Mouse (Mus musculus) spleen, adult 2 months (tissue): Measurements from ENCODE around the gene Slc35b3. TPM values are rescaled to one million over a fixed set of nuclear protein-coding genes. Genes with fewer than 3 reads are reported as not detected.

Experiments used
- DNase-seq, 2 experiments: peaks; one replicate each; pipeline versions ENCODE4 v3.0.0 to v3.0.0-alpha.2; 2012 to 2021; ENCODE audit warnings: low spot score in 2 of 2, low read depth in 1 of 2
- H3K27ac ChIP-seq: fragments of 200-500 bp; 2 replicates; pipeline ENCODE4 v1.5.1; 2012; ENCODE audit warnings: low read length, inconsistent platforms; ENCODE audit not compliant: insufficient read depth
- H3K27me3 ChIP-seq: fragments of 200-500 bp; 2 replicates; pipeline ENCODE4 v1.6.1; 2012; ENCODE audit warnings: mild to moderate bottlenecking, moderate library complexity, low read length, inconsistent platforms; ENCODE audit not compliant: control insufficient read depth, insufficient read depth
- H3K36me3 ChIP-seq: fragments of 200-500 bp; 2 replicates; pipeline ENCODE4 v1.6.1; 2012; ENCODE audit warnings: mild to moderate bottlenecking, low read length, inconsistent platforms; ENCODE audit not compliant: control insufficient read depth, insufficient read depth
- H3K4me1 ChIP-seq: fragments of 200-500 bp; 2 replicates; pipeline ENCODE4 v1.6.1; 2011; ENCODE audit warnings: inconsistent platforms; ENCODE audit not compliant: control insufficient read depth, insufficient read depth, insufficient read length
- H3K4me3 ChIP-seq: fragments of 200-500 bp; 2 replicates; pipeline ENCODE4 v1.5.1; 2011; ENCODE audit warnings: mild to moderate bottlenecking, inconsistent platforms; ENCODE audit not compliant: insufficient read depth, insufficient read length; ENCODE audit errors: extremely low read depth
- CTCF ChIP-seq: fragments of 200-500 bp; IDR thresholded peaks from 2 replicates; pipeline ENCODE4 v1.5.1; 2011; ENCODE audit warnings: mild to moderate bottlenecking, inconsistent platforms; ENCODE audit not compliant: insufficient read depth, insufficient read length, insufficient replicate concordance; ENCODE audit errors: extremely low read depth
- POLR2A ChIP-seq: fragments of 200-500 bp; IDR thresholded peaks from 2 replicates; pipeline ENCODE4 v1.6.1; 2011; ENCODE audit warnings: low read depth, low read length, inconsistent platforms
- WGBS: fragments of 180-500 bp; shearing (Covaris S2); methylation state at CpG from one replicate; pipeline ENCODE4 v1.1.7; 2018; 5-methylcytosine and 5-hydroxymethylcytosine counted together
- polyA plus RNA-seq: library from polyadenylated mRNA; depleted of rRNA; stranded (reverse); fragments of >200 nt; gene quantifications from 2 replicates; pipeline ENCODE4 v1.2.3, GENCODE M21; 2012

Gene Slc35b3
- polyA plus RNA-seq, 1 experiment, result 13.3 TPM

DNA sequence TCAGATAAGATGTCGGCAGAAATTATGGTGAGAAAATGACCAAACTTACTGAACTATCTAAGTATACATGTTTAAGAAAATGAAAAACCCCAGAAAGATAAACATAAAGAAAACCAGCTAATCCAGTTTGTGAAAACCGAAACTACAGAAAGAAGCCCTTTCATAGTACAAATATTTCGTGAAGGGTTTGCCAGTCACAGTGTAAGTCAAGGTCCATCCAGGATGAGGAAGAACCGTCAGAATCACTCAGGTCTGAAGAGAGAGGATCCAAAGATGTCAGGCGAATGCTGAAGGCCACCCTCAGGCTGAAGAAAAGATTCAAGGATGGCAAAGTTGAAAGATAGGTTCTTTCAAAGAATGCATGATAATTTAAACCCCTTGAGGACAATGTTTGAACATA lies 23.1 kb upstream of the Slc35b3 start:
- WGBS, result 82% methylated on average over 5 of the region's 5 CpGs
- H3K4me3 ChIP-seq, result no peak overlapping the region
- no peak overlapping the region for H3K27ac ChIP-seq
- TF ChIP-seq POLR2A, result no peak
- TF ChIP-seq CTCF, result no peak
- no peaks in the 10 kb centered on the region for H3K27me3 ChIP-seq
- DNase-seq, result no peak
- H3K4me1 ChIP-seq, result no peaks in the 10 kb centered on the region
- H3K36me3 ChIP-seq, result no peaks in the 10 kb centered on the region

GRCm38 (mm10) chr13:38980900-38981299 lies 20.2 kb upstream of the Slc35b3 start:
- no peak for DNase-seq
- Histone ChIP-seq H3K4me3 (no peak overlapping the region), H3K4me1 (no peaks in the 10 kb centered on the region), H3K36me3 (no peaks in the 10 kb centered on the region), H3K27ac (no peak overlapping the region), H3K27me3 (no peaks in the 10 kb centered on the region)
- TF ChIP-seq CTCF (no peak), POLR2A (no peak)
- WGBS, result 81% methylated on average over 3 of the region's 3 CpGs

- Histone ChIP-seq H3K4me1 (no peaks in the 10 kb centered on the region), H3K27me3 (no peaks in the 10 kb centered on the region), H3K36me3 (no peaks in the 10 kb centered on the region), H3K27ac (no peak overlapping the region), H3K4me3 (no peak overlapping the region)
- DNase-seq, result no peak
- 86% methylated on average over 6 of the region's 6 CpGs for WGBS
- TF ChIP-seq CTCF, result no peak
- no peak for TF ChIP-seq POLR2A
Observed at GRCm38 (mm10) chr13:38976978-38977377, 16.3 kb upstream of the Slc35b3 start.

GRCm38 (mm10) chr13:38975853-38976252 lies 15.2 kb upstream of the Slc35b3 start:
- WGBS, result 98% methylated on average over 5 of the region's 5 CpGs
- Histone ChIP-seq H3K4me3 (no peak overlapping the region), H3K27ac (no peak overlapping the region), H3K36me3 (no peaks in the 10 kb centered on the region), H3K27me3 (no peaks in the 10 kb centered on the region), H3K4me1 (no peaks in the 10 kb centered on the region)
- TF ChIP-seq CTCF, result no peak
- TF ChIP-seq POLR2A, result no peak
- DNase-seq, result no peak

- H3K36me3 ChIP-seq, result no peaks in the 10 kb centered on the region
- 18% methylated on average over 6 of the region's 6 CpGs for WGBS
Observed at GRCm38 (mm10) chr13:38972602-38973001, 11.9 kb upstream of the Slc35b3 start.

GRCm38 (mm10) chr13:38971047-38971446 lies 10.4 kb upstream of the Slc35b3 start:
- TF ChIP-seq POLR2A (no peak), CTCF (no peak)
- Histone ChIP-seq H3K36me3 (no peaks in the 10 kb centered on the region), H3K4me3 (no peak overlapping the region), H3K4me1 (no peaks in the 10 kb centered on the region), H3K27ac (no peak overlapping the region), H3K27me3 (no peaks in the 10 kb centered on the region)
- WGBS, result 72% methylated on average over 4 of the region's 4 CpGs
- no peak for DNase-seq

More at GRCm38 (mm10) chr13:38972602-38973001, 11.9 kb upstream of the Slc35b3 start:
- no peaks in the 10 kb centered on the region for H3K27me3 ChIP-seq
- no peak overlapping the region for H3K27ac ChIP-seq
- H3K4me3 ChIP-seq, result no peak overlapping the region
- no peaks in the 10 kb centered on the region for H3K4me1 ChIP-seq
- no peak for TF ChIP-seq CTCF
- no peak for TF ChIP-seq POLR2A
- DNase-seq, result no peak

DNA sequence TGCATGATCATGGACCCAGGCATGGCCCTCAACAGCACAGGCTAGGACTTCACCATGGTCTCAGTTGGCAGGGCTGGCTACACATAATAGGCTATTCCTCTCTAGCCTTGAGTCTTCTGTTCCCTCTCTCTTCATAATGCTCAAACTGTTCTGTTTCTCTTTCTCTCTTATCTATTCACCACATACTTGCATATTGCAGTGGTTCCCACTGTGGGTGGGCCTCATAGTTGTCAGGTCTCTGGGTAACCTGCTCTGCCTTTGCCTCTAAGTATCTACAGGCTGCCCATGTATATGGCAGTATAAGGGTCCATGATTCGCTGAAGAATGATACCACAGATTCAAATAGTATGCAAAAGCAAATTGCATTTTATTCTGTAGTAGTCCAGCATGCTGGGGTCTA lies 6.8 kb upstream of the Slc35b3 start:
- WGBS, result 80% methylated on average over 1 of the region's 1 CpGs
- no peak overlapping the region for H3K4me3 ChIP-seq
- H3K4me1 ChIP-seq, result no peaks in the 10 kb centered on the region

More for the DNA sequence above, 6.8 kb upstream of the Slc35b3 start:
- H3K36me3 ChIP-seq, result no peaks in the 10 kb centered on the region
- DNase-seq, result no peak
- TF ChIP-seq CTCF (no peak), POLR2A (no peak)
- no peak overlapping the region for H3K27ac ChIP-seq
- H3K27me3 ChIP-seq, result no peaks in the 10 kb centered on the region
